Mouse (Mus musculus) neural tube, embryonic 14.5 days (tissue): ENCODE data around the gene Filip1. TPM values are rescaled to one million over a fixed set of nuclear protein-coding genes. Genes with fewer than 3 reads are reported as not detected.

ENCODE experiments used
- ATAC-seq: fragments of 200-750 bp; cut with Nextera tagmentation; 2 replicates; pipeline ENCODE4 v1.8.0; 2017; ENCODE audit warnings: low read depth, mild to moderate bottlenecking, moderate TSS enrichment, moderate library complexity
- H3K27ac ChIP-seq: fragments of 300-500 bp; sonication (generic); 2 replicates; pipeline ENCODE4 v1.5.1; 2014; ENCODE audit warnings: low read depth, mild to moderate bottlenecking, control low read depth, low read length, moderate library complexity, mixed read lengths
- H3K27me3 ChIP-seq: fragments of 300-500 bp; sonication (generic); 2 replicates; pipeline ENCODE4 v1.6.1; 2014; ENCODE audit warnings: low read length; ENCODE audit not compliant: control insufficient read depth, insufficient read depth
- H3K36me3 ChIP-seq: fragments of 300-500 bp; sonication (generic); 2 replicates; pipeline ENCODE4 v1.6.1; 2014; ENCODE audit warnings: low read length, mixed read lengths; ENCODE audit not compliant: control insufficient read depth, insufficient read depth
- H3K4me1 ChIP-seq: fragments of 300-500 bp; sonication (generic); 2 replicates; pipeline ENCODE4 v1.6.1; 2014; ENCODE audit warnings: low read length; ENCODE audit not compliant: control insufficient read depth, insufficient read depth
- H3K4me2 ChIP-seq: fragments of 300-500 bp; sonication (generic); 2 replicates; pipeline ENCODE4 v1.6.1; 2014; ENCODE audit warnings: mild to moderate bottlenecking, low read depth, low read length, control low read depth
- H3K4me3 ChIP-seq: fragments of 300-500 bp; sonication (generic); 2 replicates; pipeline ENCODE4 v1.5.1; 2014; ENCODE audit warnings: low read depth, low read length, control low read depth, mixed read lengths
- H3K9ac ChIP-seq: fragments of 300-500 bp; sonication (generic); replicated peaks from 2 replicates; pipeline ENCODE4 v1.6.1; 2014; ENCODE audit warnings: low read depth, mild to moderate bottlenecking, control low read depth, low read length, mixed read lengths
- H3K9me3 ChIP-seq: fragments of 300-500 bp; sonication (generic); 2 replicates; pipeline ENCODE4 v1.6.1; 2016; ENCODE audit warnings: low read length; ENCODE audit not compliant: control insufficient read depth
- WGBS: fragments of 180-500 bp; shearing (Covaris S2); extraction: QIAGEN DNeasy Blood & Tissue Kit; methylation state at CpG from one replicate; pipeline ENCODE4 v1.1.7; 2014; 5-methylcytosine and 5-hydroxymethylcytosine counted together
- polyA plus RNA-seq: library from polyadenylated mRNA; unstranded; fragments of >200 nt; fragmentation: Nextera tagmentation; extraction: Ambion mirVana; gene quantifications from 2 replicates; pipeline ENCODE4 v1.2.1, GENCODE M21; 2014

Gene Filip1
- polyA plus RNA-seq, 1 experiment from 2014 or later, result 1.5 TPM

GRCm38 (mm10) chr9:79961630-79962285, 50.9 kb downstream of the Filip1 start:
- H3K9me3 ChIP-seq, result no peaks in the 10 kb centered on the region
- peak; percentile 85; the same call in 1 of the 2 replicates for ATAC-seq
- no peak overlapping the region for H3K9ac ChIP-seq

GRCm38 (mm10) chr9:79960453-79960852, 52.2 kb downstream of the Filip1 start:
- Histone ChIP-seq H3K4me2 (no peak overlapping the region), H3K4me1 (no peaks in the 10 kb centered on the region), H3K36me3 (no peaks in the 10 kb centered on the region), H3K9ac (no peak overlapping the region), H3K27ac (no peak overlapping the region), H3K27me3 (no peaks in the 10 kb centered on the region), H3K4me3 (no peak overlapping the region), H3K9me3 (no peaks in the 10 kb centered on the region)
- no peak for ATAC-seq
- 91% methylated on average over 6 of the region's 6 CpGs for WGBS

More at GRCm38 (mm10) chr9:79961630-79962285, 50.9 kb downstream of the Filip1 start:
- H3K27ac ChIP-seq, result no peak overlapping the region
- H3K4me1 ChIP-seq, result no peaks in the 10 kb centered on the region
- no peak overlapping the region for H3K4me3 ChIP-seq
- H3K27me3 ChIP-seq, result no peaks in the 10 kb centered on the region
- WGBS, result 61% methylated on average over 16 of the region's 16 CpGs
- peak overlapping the region; percentile 24; the same call in 1 of the 2 replicates for H3K4me2 ChIP-seq
- H3K36me3 ChIP-seq, result no peaks in the 10 kb centered on the region

- Histone ChIP-seq H3K4me1 (no peaks in the 10 kb centered on the region), H3K9me3 (no peaks in the 10 kb centered on the region), H3K27me3 (no peaks in the 10 kb centered on the region), H3K36me3 (no peaks in the 10 kb centered on the region), H3K27ac (no peak overlapping the region), H3K9ac (no peak overlapping the region), H3K4me2 (no peak overlapping the region), H3K4me3 (no peak overlapping the region)
- 77% methylated on average over 3 of the region's 3 CpGs for WGBS
- ATAC-seq, result no peak
Measured at GRCm38 (mm10) chr9:79958395-79958794, 54.3 kb downstream of the Filip1 start.

- no peaks in the 10 kb centered on the region for H3K4me1 ChIP-seq
- no peaks in the 10 kb centered on the region for H3K9me3 ChIP-seq
- H3K36me3 ChIP-seq, result no peaks in the 10 kb centered on the region
- WGBS, result 79% methylated on average over 5 of the region's 5 CpGs
- no peak for ATAC-seq
- H3K4me2 ChIP-seq, result no peak overlapping the region
- H3K27ac ChIP-seq, result no peak overlapping the region
- H3K4me3 ChIP-seq, result no peak overlapping the region
- H3K27me3 ChIP-seq, result no peaks in the 10 kb centered on the region
- no peak overlapping the region for H3K9ac ChIP-seq
Measured at GRCm38 (mm10) chr9:79954944-79955343, 57.7 kb downstream of the Filip1 start.

GRCm38 (mm10) chr9:79951984-79952383, 60.7 kb downstream of the Filip1 start:
- Histone ChIP-seq H3K9me3 (no peaks in the 10 kb centered on the region), H3K27ac (no peak overlapping the region), H3K4me2 (no peak overlapping the region), H3K9ac (no peak overlapping the region), H3K4me1 (no peaks in the 10 kb centered on the region), H3K27me3 (no peaks in the 10 kb centered on the region), H3K36me3 (no peaks in the 10 kb centered on the region), H3K4me3 (no peak overlapping the region)
- WGBS, result 67% methylated on average over 8 of the region's 8 CpGs
- no peak for ATAC-seq

GRCm38 (mm10) chr9:79951339-79951738, 61.3 kb downstream of the Filip1 start:
- Histone ChIP-seq H3K4me2 (no peak overlapping the region), H3K4me3 (no peak overlapping the region), H3K9me3 (no peaks in the 10 kb centered on the region), H3K9ac (no peak overlapping the region), H3K4me1 (no peaks in the 10 kb centered on the region), H3K36me3 (no peaks in the 10 kb centered on the region), H3K27ac (no peak overlapping the region), H3K27me3 (no peaks in the 10 kb centered on the region)
- ATAC-seq, result no peak
- WGBS, result 90% methylated on average over 5 of the region's 5 CpGs

- H3K9ac ChIP-seq, result no peak overlapping the region
- no peaks in the 10 kb centered on the region for H3K4me1 ChIP-seq
- H3K4me2 ChIP-seq, result no peak overlapping the region
- no peaks in the 10 kb centered on the region for H3K9me3 ChIP-seq
- 90% methylated on average over 5 of the region's 5 CpGs for WGBS
- no peak overlapping the region for H3K27ac ChIP-seq
- ATAC-seq, result no peak
- H3K27me3 ChIP-seq, result no peaks in the 10 kb centered on the region
- no peaks in the 10 kb centered on the region for H3K36me3 ChIP-seq
- H3K4me3 ChIP-seq, result no peak overlapping the region
Measured at GRCm38 (mm10) chr9:79950666-79951065, 62.0 kb downstream of the Filip1 start.

- Histone ChIP-seq H3K9me3 (no peaks in the 10 kb centered on the region), H3K4me1 (no peaks in the 10 kb centered on the region), H3K9ac (no peak overlapping the region), H3K27ac (no peak overlapping the region), H3K4me2 (no peak overlapping the region), H3K4me3 (no peak overlapping the region), H3K27me3 (no peaks in the 10 kb centered on the region), H3K36me3 (no peaks in the 10 kb centered on the region)
- 82% methylated on average over 6 of the region's 6 CpGs for WGBS
- no peak for ATAC-seq
Measured at GRCm38 (mm10) chr9:79950038-79950437, 62.6 kb downstream of the Filip1 start.

GRCm38 (mm10) chr9:79948376-79948775, 64.3 kb downstream of the Filip1 start:
- Histone ChIP-seq H3K4me2 (no peak overlapping the region), H3K4me3 (no peak overlapping the region), H3K27me3 (no peaks in the 10 kb centered on the region), H3K27ac (no peak overlapping the region), H3K9me3 (no peaks in the 10 kb centered on the region), H3K9ac (no peak overlapping the region), H3K36me3 (no peaks in the 10 kb centered on the region), H3K4me1 (no peaks in the 10 kb centered on the region)
- 58% methylated on average over 2 of the region's 2 CpGs for WGBS
- no peak for ATAC-seq
